Mouse (Mus musculus) layer of hippocampus, postnatal 25 days (tissue): ENCODE data around the gene Ankrd11. TPM values are rescaled to one million over a fixed set of nuclear protein-coding genes. Genes with fewer than 3 reads are reported as not detected.

ENCODE experiments used
- DNase-seq, 2 experiments: peaks; one replicate each; pipeline ENCODE4 v3.0.0; 2022; ENCODE audit warnings: mixed read lengths in 2 of 2, low spot score in 1 of 2; ENCODE audit errors: extremely low spot score in 1 of 2
- total RNA-seq, 2 experiments: library from RNA; stranded (reverse); gene quantifications; 2 replicates each; pipeline ENCODE4 v1.2.3; 2021

The Ankrd11 gene
- total RNA-seq, 2 experiments from 2014 or later: 147 to 171 TPM

GRCm38 (mm10) chr8:122859843-122860242, 182.2 kb downstream of the Ankrd11 start:
- no peak for DNase-seq

- no peak for DNase-seq
These were observed 185.8 kb downstream of the Ankrd11 start for GRCm38 (mm10) chr8:122856288-122856687.

GRCm38 (mm10) chr8:122855123-122855522, 187.0 kb downstream of the Ankrd11 start:
- no peak for DNase-seq

GRCm38 (mm10) chr8:122854388-122854787, 187.7 kb downstream of the Ankrd11 start:
- DNase-seq: no peak

GRCm38 (mm10) chr8:122853340-122853771, 188.7 kb downstream of the Ankrd11 start:
- peak in 1 of 2 experiments; percentile 24 for DNase-seq

- no peak for DNase-seq
These were observed 189.6 kb downstream of the Ankrd11 start for GRCm38 (mm10) chr8:122852546-122852905.

GRCm38 (mm10) chr8:122851692-122852545, 190.2 kb downstream of the Ankrd11 start:
- DNase-seq: no peak

- DNase-seq: no peak
These were observed 191.3 kb downstream of the Ankrd11 start for GRCm38 (mm10) chr8:122850641-122851240.

- no peak for DNase-seq
These were observed 192.7 kb downstream of the Ankrd11 start for GRCm38 (mm10) chr8:122849152-122849910.

- peak in 1 of 2 experiments; percentile 24 for DNase-seq
These were observed 194.1 kb downstream of the Ankrd11 start, which contains the start of gene Cdh15 for GRCm38 (mm10) chr8:122847829-122848561. Gene Cdh15 (plus strand): TSS chr8:122847966.

- DNase-seq: no peak
These were observed 196.4 kb downstream of the Ankrd11 start for GRCm38 (mm10) chr8:122845662-122846061.

GRCm38 (mm10) chr8:122844161-122844560, 197.9 kb downstream of the Ankrd11 start:
- no peak for DNase-seq

GRCm38 (mm10) chr8:122836696-122837095, 205.4 kb downstream of the Ankrd11 start:
- DNase-seq: no peak

- no peak for DNase-seq
These were observed 205.9 kb downstream of the Ankrd11 start for GRCm38 (mm10) chr8:122836199-122836598.

- peak; percentile 51 to 81 for DNase-seq
These were observed 207.1 kb downstream of the Ankrd11 start for GRCm38 (mm10) chr8:122834971-122835370.

GRCm38 (mm10) chr8:122834416-122834815, 207.7 kb downstream of the Ankrd11 start:
- DNase-seq: no peak
